Comparison of ENCODE assay signal across 9 mouse cellular contexts in the genomic region with DNA sequence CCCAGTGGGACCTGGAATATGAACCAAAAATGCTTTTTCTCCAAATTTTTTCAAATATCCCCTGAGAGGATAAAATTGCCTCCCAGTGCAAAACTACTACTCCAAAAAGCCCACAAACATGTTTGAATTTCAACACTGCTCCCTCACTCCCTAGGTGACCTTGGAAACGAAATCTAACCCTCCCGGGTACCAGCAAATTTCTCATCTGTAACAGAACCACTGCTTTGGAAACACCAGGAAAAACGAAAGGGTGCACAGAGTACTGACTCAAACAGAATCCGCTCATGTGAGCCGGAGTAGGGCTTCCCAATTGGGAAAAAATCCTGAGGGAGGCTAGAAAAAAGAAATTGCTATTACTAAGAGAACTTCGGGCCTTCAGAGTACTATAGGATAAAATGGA. TPM values are rescaled to one million over a fixed set of nuclear protein-coding genes. Genes with fewer than 3 reads are reported as not detected.
DNase-seq lines count a peak whose midpoint lies in the region; ATAC-seq lines count a peak whose summit lies in the region.
"Had no signal": no experiment of that assay in that cellular context is flagged by ENCODE, and none has a peak within 500 bp of the region (broad histone marks: within the 10 kb centered on the region; RNA-seq: fewer than 3 reads in every experiment).

No protein-coding gene starts in this region.

- intact Hi-C loops in left cerebral cortex, postnatal 10 days (cut with DNase I) = no loop called here

- no peaks in the 10 kb centered on the region for H3K36me3 ChIP-seq in kidney, embryonic 14.5 days (ENCODE audit: control insufficient read depth, insufficient read depth, low read length)
- H3K36me3 ChIP-seq in embryonic facial prominence, embryonic 10.5 days (replicated peaks) = peaks cover 20% of the 10 kb centered on the region
- no peaks in the 10 kb centered on the region for H3K36me3 ChIP-seq in hindbrain, embryonic 15.5 days
- no peaks in the 10 kb centered on the region for H3K36me3 ChIP-seq in midbrain, embryonic 12.5 days

- 59% methylated on average over 6 of the region's 6 CpGs for WGBS in kidney, embryonic 14.5 days
- WGBS in embryonic facial prominence, embryonic 10.5 days = 74% methylated on average over 6 of the region's 6 CpGs
- 69% methylated on average over 6 of the region's 6 CpGs for WGBS in hindbrain, embryonic 15.5 days
- 79% methylated on average over 6 of the region's 6 CpGs for WGBS in midbrain, embryonic 12.5 days

- no peaks in the 10 kb centered on the region for H3K9me3 ChIP-seq in kidney, embryonic 14.5 days (ENCODE audit: control insufficient read depth, low read length)
- 0 out of 2 replicates have a peak, but pooled peaks cover 2% of the 10 kb centered on the region for H3K9me3 ChIP-seq in embryonic facial prominence, embryonic 10.5 days
- no peaks in the 10 kb centered on the region for H3K9me3 ChIP-seq in hindbrain, embryonic 15.5 days
- no peaks in the 10 kb centered on the region for H3K9me3 ChIP-seq in midbrain, embryonic 12.5 days

- peak overlapping the region; percentile 33 for H3K4me2 ChIP-seq in kidney, embryonic 14.5 days (replicated peaks; ENCODE audit: low read depth, low read length)
- H3K4me2 ChIP-seq in hindbrain, embryonic 15.5 days = peak overlapping the region; percentile 61
- H3K4me2 ChIP-seq in midbrain, embryonic 12.5 days (replicated peaks) = peak overlapping the region; percentile 60; the same call in 1 of the 2 replicates

- H3K4me3 ChIP-seq in kidney, embryonic 14.5 days (ENCODE audit: low read length) = peak overlapping the region; percentile 12; the same call in 1 of the 2 replicates
- peak overlapping the region; percentile 70; the same call in 1 of the 2 replicates for H3K4me3 ChIP-seq in embryonic facial prominence, embryonic 10.5 days
- 0 out of 2 replicates have a peak overlapping the region, but pooled peaks have one; percentile 13 for H3K4me3 ChIP-seq in hindbrain, embryonic 15.5 days
- H3K4me3 ChIP-seq in midbrain, embryonic 12.5 days = no peak overlapping the region

- no peak overlapping the region for H3K9ac ChIP-seq in kidney, embryonic 14.5 days (ENCODE audit: low read depth, low read length)
- no peak overlapping the region for H3K9ac ChIP-seq in hindbrain, embryonic 15.5 days
- no peak overlapping the region for H3K9ac ChIP-seq in midbrain, embryonic 12.5 days (replicated peaks)

- no peak for DNase-seq in kidney, postnatal 25 days
- DNase-seq in embryonic facial prominence, embryonic 10.5 days (ENCODE audit: low spot score) = no peak
- DNase-seq in left cerebral cortex, postnatal 10 days (ENCODE audit: extremely low spot score in 1 of 2, low spot score in 2 of 2) = no peak
- no peak for DNase-seq in urinary bladder, adult 2 months (ENCODE audit: low spot score)
- DNase-seq in frontal cortex, postnatal 10 days (ENCODE audit: low spot score in 2 of 2) = no peak

- no peaks in the 10 kb centered on the region for H3K4me1 ChIP-seq in kidney, embryonic 14.5 days (ENCODE audit: control insufficient read depth, insufficient read depth, low read length)
- no peaks in the 10 kb centered on the region; the same call in 1 of the 2 replicates for H3K4me1 ChIP-seq in embryonic facial prominence, embryonic 10.5 days
- H3K4me1 ChIP-seq in hindbrain, embryonic 15.5 days (replicated peaks) = peaks cover 12% of the 10 kb centered on the region
- H3K4me1 ChIP-seq in midbrain, embryonic 12.5 days = 0 out of 2 replicates have a peak, but pooled peaks cover 2% of the 10 kb centered on the region

- no peak overlapping the region for H3K27ac ChIP-seq in kidney, embryonic 14.5 days (ENCODE audit: low read depth, low read length)
- no peak overlapping the region for H3K27ac ChIP-seq in embryonic facial prominence, embryonic 10.5 days (replicated peaks)
- no peak overlapping the region for H3K27ac ChIP-seq in hindbrain, embryonic 15.5 days (replicated peaks)
- no peak overlapping the region for H3K27ac ChIP-seq in midbrain, embryonic 12.5 days (replicated peaks)

- H3K27me3 ChIP-seq in kidney, embryonic 14.5 days (ENCODE audit: control insufficient read depth, insufficient read depth, low read length) = no peaks in the 10 kb centered on the region
- peaks cover 65% of the 10 kb centered on the region for H3K27me3 ChIP-seq in embryonic facial prominence, embryonic 10.5 days (replicated peaks; ENCODE audit: low read depth, poor library complexity, severe bottlenecking)
- no peaks in the 10 kb centered on the region for H3K27me3 ChIP-seq in hindbrain, embryonic 15.5 days
- H3K27me3 ChIP-seq in midbrain, embryonic 12.5 days = peaks cover 15% of the 10 kb centered on the region; the same call in 1 of the 2 replicates

- ATAC-seq in kidney, embryonic 14.5 days (ENCODE audit: low FRiP score, low TSS enrichment) = no peak
- no peak for ATAC-seq in hindbrain, embryonic 15.5 days (ENCODE audit: low FRiP score, low read depth)
- no peak for ATAC-seq in midbrain, embryonic 12.5 days (ENCODE audit: low FRiP score, low read depth)
- ATAC-seq: Patski had no signal

RNA-seq across cellular contexts. Expression of a gene that starts 2.3 kb away (rescaled TPM):
- 58.7 and 60.1 TPM in 2 replicates for polyA plus RNA-seq in kidney, embryonic 14.5 days (2014; fragmentation: Nextera tagmentation; extraction: Ambion mirVana)
- 43.1 and 45.7 TPM in 2 replicates for polyA plus RNA-seq in embryonic facial prominence, embryonic 10.5 days (2016; fragmentation: Nextera tagmentation; extraction: Ambion mirVana)
- polyA plus RNA-seq in hindbrain, embryonic 15.5 days (2015; fragmentation: Nextera tagmentation; extraction: Ambion mirVana) = 47.1 and 49.1 TPM in 2 replicates
- 44.7 and 48.7 TPM in 2 replicates for polyA plus RNA-seq in midbrain, embryonic 12.5 days (2016; fragmentation: Nextera tagmentation; extraction: Ambion mirVana)
- 10 to 100 TPM; 36.6 to 39.2 TPM for total RNA-seq in left cerebral cortex, postnatal 10 days (2021)
- 38.6 and 41.5 TPM in 2 replicates for polyA plus RNA-seq in urinary bladder, adult 2 months (2012; rRNA removed)

RNA-seq across cellular contexts. Expression of a gene that starts 36.9 kb away (rescaled TPM):
- 7.3 and 9.7 TPM in 2 replicates for polyA plus RNA-seq in kidney, embryonic 14.5 days (2014; fragmentation: Nextera tagmentation; extraction: Ambion mirVana)
- polyA plus RNA-seq in embryonic facial prominence, embryonic 10.5 days (2016; fragmentation: Nextera tagmentation; extraction: Ambion mirVana) = 6.4 and 6.5 TPM in 2 replicates
- polyA plus RNA-seq in hindbrain, embryonic 15.5 days (2015; fragmentation: Nextera tagmentation; extraction: Ambion mirVana) = 6.3 and 6.6 TPM in 2 replicates
- 8.4 and 9.2 TPM in 2 replicates for polyA plus RNA-seq in midbrain, embryonic 12.5 days (2016; fragmentation: Nextera tagmentation; extraction: Ambion mirVana)
- 1 to 10 TPM; 5.7 to 6.3 TPM for total RNA-seq in left cerebral cortex, postnatal 10 days (2021)
- polyA plus RNA-seq in urinary bladder, adult 2 months (2012; rRNA removed) = 5.0 and 5.1 TPM in 2 replicates

RNA-seq across cellular contexts. Expression of a gene that starts 37.0 kb away (rescaled TPM):
- polyA plus RNA-seq in kidney, embryonic 14.5 days (2014; fragmentation: Nextera tagmentation; extraction: Ambion mirVana) = 23.3 and 28.1 TPM in 2 replicates
- polyA plus RNA-seq in embryonic facial prominence, embryonic 10.5 days (2016; fragmentation: Nextera tagmentation; extraction: Ambion mirVana) = 23.1 and 25.0 TPM in 2 replicates
- 78.9 and 87.4 TPM in 2 replicates for polyA plus RNA-seq in hindbrain, embryonic 15.5 days (2015; fragmentation: Nextera tagmentation; extraction: Ambion mirVana)
- 56.5 and 56.8 TPM in 2 replicates for polyA plus RNA-seq in midbrain, embryonic 12.5 days (2016; fragmentation: Nextera tagmentation; extraction: Ambion mirVana)
- 10 to 100 TPM; 52.4 to 53.8 TPM for total RNA-seq in left cerebral cortex, postnatal 10 days (2021)
- 16.4 and 18.1 TPM in 2 replicates for polyA plus RNA-seq in urinary bladder, adult 2 months (2012; rRNA removed)

RNA-seq across cellular contexts. Expression of a gene that starts 41.0 kb away (rescaled TPM):
- polyA plus RNA-seq in kidney, embryonic 14.5 days (2014; fragmentation: Nextera tagmentation; extraction: Ambion mirVana) = 5.7 and 9.9 TPM in 2 replicates
- 10.0 and 11.0 TPM in 2 replicates for polyA plus RNA-seq in embryonic facial prominence, embryonic 10.5 days (2016; fragmentation: Nextera tagmentation; extraction: Ambion mirVana)
- polyA plus RNA-seq in hindbrain, embryonic 15.5 days (2015; fragmentation: Nextera tagmentation; extraction: Ambion mirVana) = 4.4 and 5.3 TPM in 2 replicates
- polyA plus RNA-seq in midbrain, embryonic 12.5 days (2016; fragmentation: Nextera tagmentation; extraction: Ambion mirVana) = 14.7 and 15.5 TPM in 2 replicates
- 1 to 10 TPM; 1.8 to 2.0 TPM for total RNA-seq in left cerebral cortex, postnatal 10 days (2021)
- 2.5 and 2.6 TPM in 2 replicates for polyA plus RNA-seq in urinary bladder, adult 2 months (2012; rRNA removed)
